Mouse (Mus musculus) MEL (cell line): ENCODE measurements at regions not wholly inside any gene's neighbourhood (a gene's known extent, or its start where the extent isn't known, plus 50 kb on each side); places are given as distances from the start of the nearest gene placed in this dataset.

ENCODE experiments used
- CTCF ChIP-seq, 3 experiments: IDR thresholded peaks in 2 of 3; conservative IDR thresholded peaks in 1 of 3; 2 replicates each; pipeline ENCODE4 v1.5.1; 2011 to 2012; ENCODE audit warnings: low read length in 3 of 3, low read depth in 2 of 3, mild to moderate bottlenecking in 2 of 3, improper control_type of control experiment in 1 of 3, inconsistent platforms in 1 of 3, mixed read lengths in 1 of 3, moderate library complexity in 1 of 3; ENCODE audit not compliant: control insufficient read depth in 1 of 3, insufficient read depth in 1 of 3, poor library complexity in 1 of 3, severe bottlenecking in 1 of 3
- E2F4 ChIP-seq: IDR thresholded peaks from 2 replicates; pipeline ENCODE4 v1.6.1; 2011; ENCODE audit warnings: low read depth, low read length, improper control_type of control experiment, borderline replicate concordance
- EP300 ChIP-seq, 2 experiments: IDR thresholded peaks; 2 replicates each; pipeline ENCODE4 v1.6.1; 2011; ENCODE audit warnings: improper control_type of control experiment in 2 of 2, low read length in 2 of 2, low read depth in 1 of 2, mild to moderate bottlenecking in 1 of 2
- MAX ChIP-seq: IDR thresholded peaks from 2 replicates; pipeline ENCODE4 v1.6.1; 2011; ENCODE audit warnings: low read length, improper control_type of control experiment
- POLR2A ChIP-seq, 2 experiments: IDR thresholded peaks; 2 replicates each; pipeline ENCODE4 v1.6.1; 2011 to 2012; ENCODE audit warnings: low read length in 2 of 2, mild to moderate bottlenecking in 2 of 2, control low read depth in 1 of 2, improper control_type of control experiment in 1 of 2, low read depth in 1 of 2, moderate library complexity in 1 of 2; ENCODE audit not compliant: control insufficient read depth in 1 of 2, insufficient read depth in 1 of 2, poor library complexity in 1 of 2

DNA sequence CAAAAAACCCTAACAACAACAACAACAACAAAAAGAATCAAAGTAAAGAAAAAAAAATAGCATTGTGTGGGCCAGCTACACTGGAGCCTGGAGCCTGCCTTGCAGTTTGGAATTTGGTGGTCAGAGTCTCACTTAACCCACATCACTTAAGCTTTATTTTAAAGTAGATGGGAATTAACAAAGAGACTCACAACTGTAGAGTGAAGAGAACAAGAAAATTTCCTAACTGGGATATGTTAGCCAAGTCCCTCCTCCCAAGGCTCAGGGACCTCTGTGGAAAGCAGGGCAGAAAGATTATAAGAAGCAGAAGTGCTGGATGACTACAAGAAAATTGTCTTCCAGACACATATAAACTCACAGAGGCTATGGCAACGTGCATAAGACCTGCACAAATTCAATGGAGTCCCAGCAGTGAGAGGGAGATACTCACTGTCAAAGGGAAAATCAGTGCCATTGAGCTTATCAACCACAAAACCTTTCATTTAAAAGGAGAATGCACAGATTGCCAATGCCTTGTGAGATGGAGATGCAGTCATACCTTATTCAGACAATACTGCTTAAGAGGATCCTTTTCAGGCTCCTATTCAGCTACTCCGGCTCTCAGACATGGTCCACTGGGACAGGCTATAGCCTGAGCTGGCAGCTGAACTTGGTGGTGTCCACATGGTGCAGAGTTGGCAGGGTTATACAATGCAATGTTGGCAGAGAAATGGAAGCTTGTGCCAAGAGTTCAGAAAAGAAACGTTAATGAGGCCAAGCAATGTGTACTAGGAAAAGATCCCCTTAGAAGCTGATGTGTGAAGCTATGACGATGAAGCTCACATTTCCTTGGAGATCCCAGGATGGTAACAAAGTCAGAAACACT is 154.4 kb downstream of the Cxxc4 start:
- TF ChIP-seq MAX (no peak), CTCF (IDR thresholded peaks at IDR 0.05 in 2 of 3, conservative IDR thresholded peaks at IDR 0.05 in 1 of 3; ENCODE audit: control insufficient read depth in 1 of 3, insufficient read depth in 1 of 3, low read depth in 2 of 3, low read length in 3 of 3, poor library complexity in 1 of 3, severe bottlenecking in 1 of 3) (no peak), E2F4 (no peak), EP300 (IDR thresholded peaks at IDR 0.05; ENCODE audit: low read depth in 1 of 2, low read length in 2 of 2) (no peak), POLR2A (IDR thresholded peaks at IDR 0.05; ENCODE audit: control insufficient read depth in 1 of 2, insufficient read depth in 1 of 2, low read depth in 1 of 2, low read length in 2 of 2, poor library complexity in 1 of 2) (no peak)
